Mouse (Mus musculus): Measurements from ENCODE around the gene Cby3.
A peak's percentile ranks its signal among the peaks of the same experiment; 100 is the strongest.
"Not testable (repeated sequence)": the region's sequence is repeated elsewhere in the genome, so short reads cannot be mapped to it uniquely, and the experiment has no call there.

Gene Cby3

DNA sequence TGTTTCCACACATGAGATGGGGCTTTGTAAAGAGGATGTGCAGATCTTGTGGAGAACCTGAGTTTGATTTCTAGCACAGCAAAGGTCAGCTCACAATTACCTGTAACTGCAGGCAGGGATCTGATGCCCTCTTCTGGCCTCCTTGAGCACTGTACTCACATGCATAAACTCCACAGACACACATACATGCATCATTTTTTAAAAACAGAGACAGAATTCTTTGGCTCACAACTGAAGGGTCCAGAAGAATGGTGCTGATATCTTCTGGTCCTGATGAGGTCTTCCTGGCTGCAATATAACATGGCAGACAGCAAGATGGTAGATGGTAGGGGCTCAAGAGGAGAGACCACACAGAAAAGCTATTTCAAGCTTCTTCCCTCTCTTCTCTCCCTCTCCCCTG, at the start of gene Cby3:
TSS of gene Cby3 (plus strand) at position 301 of the 400 bp plus-strand sequence.
- no peak for DNase-seq (ENCODE audit: low spot score in 2 of 2)

GRCm38 (mm10) chr11:50312803-50313202, 41.5 kb upstream of the Cby3 start:
- DNase-seq (ENCODE audit: low spot score in 2 of 2), result no peak

DNA sequence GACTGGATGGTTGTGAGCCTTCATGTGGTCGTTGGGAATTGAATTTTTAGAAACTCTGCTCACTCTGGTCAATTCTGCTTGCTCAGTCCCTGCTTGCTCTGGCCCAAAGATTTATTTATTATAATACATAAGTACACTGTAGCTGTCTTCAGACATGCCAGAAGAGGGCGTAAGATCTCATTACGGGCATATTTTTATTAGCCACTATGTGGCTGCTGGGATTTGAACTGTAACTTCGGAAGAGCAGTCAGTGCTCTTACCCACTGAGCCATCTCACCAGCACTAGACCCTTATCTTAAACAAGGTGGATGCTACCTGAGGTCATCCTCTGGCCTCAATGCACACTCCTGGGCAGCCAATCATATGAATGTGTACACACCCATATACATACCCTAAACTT, 34.9 kb upstream of the Cby3 start:
- not testable (repeated sequence) for DNase-seq (ENCODE audit: low spot score in 2 of 2)

DNA sequence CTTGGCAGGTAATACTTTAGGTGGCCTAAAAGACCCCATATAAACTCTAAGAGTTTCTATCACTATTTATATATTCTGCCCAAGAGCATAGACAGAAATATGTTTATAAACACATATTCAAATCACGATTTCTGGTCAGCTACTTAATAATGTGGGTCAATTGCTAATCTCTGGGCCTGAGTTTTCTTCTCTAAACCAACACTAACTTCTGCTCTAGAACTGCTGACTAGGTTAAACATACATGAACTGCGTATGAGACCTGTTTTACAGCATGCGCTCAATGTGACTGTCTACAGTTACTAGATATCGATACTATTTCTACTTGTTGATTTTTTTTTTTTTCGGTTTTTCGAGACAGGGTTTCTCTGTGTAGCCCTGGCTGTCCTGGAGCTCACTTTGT, 33.0 kb upstream of the Cby3 start:
- no peak for DNase-seq (ENCODE audit: low spot score in 2 of 2)

DNA sequence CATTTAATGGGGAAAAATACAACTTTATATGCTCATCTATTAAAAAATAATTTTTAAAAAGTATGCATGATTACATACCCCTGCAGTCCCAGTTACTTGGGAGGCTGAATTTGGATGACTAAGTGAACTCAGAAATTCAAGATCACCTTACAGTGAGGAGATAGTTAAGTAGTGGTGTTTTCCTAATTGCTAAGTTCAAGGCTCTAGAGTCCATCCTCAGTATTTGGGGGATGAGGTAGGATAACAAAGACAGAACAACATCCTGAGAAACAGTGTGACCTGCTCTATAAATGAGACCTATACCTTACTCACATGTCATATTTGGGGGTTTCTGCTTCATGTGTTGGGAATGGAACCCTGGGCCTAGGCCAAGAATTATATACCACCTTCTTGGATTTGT, 31.9 kb upstream of the Cby3 start:
- no peak for DNase-seq (ENCODE audit: low spot score in 2 of 2)

DNA sequence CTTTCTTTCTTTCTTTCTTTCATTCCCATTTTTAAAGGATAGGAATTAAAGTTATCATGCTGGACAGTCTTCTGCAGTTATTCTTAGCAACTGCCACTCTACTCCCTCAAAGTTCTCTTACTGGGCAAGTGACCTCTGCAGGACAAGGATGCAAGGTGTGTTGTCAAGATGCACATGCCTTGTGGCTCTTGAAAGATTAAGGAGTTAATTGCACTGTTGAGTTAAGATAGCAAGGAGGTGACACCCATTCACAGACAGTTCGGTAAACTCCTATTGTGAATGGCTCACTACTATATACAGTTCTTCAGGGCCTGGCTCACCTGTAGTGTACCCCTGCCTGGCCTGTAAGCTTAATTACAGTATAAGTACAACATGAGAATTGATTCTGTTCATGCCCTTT, 30.4 kb upstream of the Cby3 start:
- peak in 1 of 2 experiments; percentile 24 for DNase-seq (ENCODE audit: low spot score in 2 of 2)

DNA sequence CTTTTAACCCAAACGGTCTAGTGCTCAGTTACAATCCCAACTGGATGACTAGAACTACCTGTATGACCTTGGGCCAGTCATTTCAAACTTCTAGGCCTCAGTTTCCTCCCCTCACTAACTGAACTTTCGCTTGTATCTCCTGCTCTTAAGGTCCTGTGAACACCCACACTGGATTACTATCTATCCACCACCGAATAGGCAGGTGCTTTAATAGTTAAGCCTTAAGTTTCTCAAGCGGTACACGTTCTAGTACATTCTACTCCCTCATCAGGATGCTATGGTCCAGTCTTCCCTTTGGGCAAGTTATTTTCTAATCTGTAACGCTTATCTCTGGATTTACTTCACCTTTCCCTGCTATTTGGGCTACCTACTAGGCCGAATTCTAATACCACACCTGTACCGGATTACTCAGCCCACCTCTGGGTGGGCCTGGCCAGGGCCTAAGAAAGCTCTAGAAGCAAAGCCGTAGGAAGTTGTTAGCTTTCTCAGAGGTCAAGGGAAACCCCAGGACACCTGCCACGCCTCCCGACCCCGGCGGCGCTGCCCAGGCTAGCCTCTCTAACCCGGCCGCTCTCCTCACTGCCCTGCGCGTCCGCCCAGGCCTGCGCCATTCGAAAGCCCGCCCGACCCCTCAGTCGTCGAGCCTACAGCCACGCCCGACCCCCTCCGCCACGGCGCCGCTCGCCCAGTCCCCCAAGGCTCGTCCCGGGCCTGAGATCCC, 29.4 kb upstream of the Cby3 start:
- no peak for DNase-seq (ENCODE audit: low spot score in 2 of 2)

- DNase-seq (ENCODE audit: low spot score in 2 of 2), result peak; percentile 98 to 99
Observed at GRCm38 (mm10) chr11:50325496-50326301, 28.6 kb upstream of the Cby3 start, which contains the start of gene Canx. TSS of gene Canx (minus strand) at chr11:50325673.

DNA sequence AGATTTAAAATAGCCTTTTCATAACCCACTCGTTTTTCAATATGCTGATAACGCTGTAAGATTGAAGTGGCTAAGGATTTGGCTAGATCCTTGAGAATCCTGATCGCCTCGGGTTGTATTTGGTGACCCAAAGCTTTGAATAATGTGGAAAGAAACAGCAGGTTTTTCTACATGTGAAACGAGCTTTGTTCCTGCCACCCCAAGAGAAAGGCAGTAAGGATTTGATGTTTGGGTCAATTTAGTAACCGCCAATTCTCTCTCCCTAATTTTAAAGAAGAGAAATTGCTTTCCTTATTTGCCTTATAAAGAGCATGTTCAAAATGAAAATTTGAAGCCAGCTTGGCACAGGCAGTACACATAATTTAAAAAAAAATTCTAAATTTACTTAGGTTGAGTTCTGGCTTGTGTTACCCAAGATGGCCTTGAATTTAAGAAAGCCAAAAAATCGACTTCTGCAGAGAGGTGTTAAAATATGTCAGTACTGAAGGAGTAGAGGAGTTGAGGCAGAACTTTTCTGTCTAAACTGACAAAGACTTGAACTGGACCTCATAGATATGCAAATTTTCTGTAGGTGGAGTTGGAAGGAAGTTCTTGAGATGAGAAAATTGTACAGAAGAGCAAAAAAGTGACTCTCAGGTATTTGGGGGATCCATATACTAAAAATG, 27.8 kb upstream of the Cby3 start:
- DNase-seq (ENCODE audit: low spot score in 2 of 2), result no peak

GRCm38 (mm10) chr11:50328075-50328625, 26.1 kb upstream of the Cby3 start:
- DNase-seq (ENCODE audit: low spot score in 2 of 2), result no peak

DNA sequence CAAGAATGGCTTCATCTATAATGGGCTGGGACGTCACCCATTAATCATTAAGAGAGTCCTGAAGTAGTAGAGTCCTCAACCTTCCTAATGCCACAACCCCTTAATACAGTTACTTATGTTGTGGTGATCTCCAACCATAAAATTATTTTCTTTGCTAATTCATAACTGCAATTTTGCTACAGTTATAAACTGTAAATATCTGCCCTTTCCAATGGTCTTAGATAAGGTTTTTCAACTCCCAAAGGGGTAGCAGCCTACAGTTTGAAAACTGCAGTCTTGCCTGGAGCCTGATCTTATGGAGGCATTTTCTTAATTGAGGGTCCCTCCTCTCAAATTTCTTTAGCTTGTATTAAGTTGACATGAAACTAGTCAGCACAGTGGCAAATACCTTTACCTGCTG, 24.9 kb upstream of the Cby3 start:
- no peak for DNase-seq (ENCODE audit: low spot score in 2 of 2)

DNA sequence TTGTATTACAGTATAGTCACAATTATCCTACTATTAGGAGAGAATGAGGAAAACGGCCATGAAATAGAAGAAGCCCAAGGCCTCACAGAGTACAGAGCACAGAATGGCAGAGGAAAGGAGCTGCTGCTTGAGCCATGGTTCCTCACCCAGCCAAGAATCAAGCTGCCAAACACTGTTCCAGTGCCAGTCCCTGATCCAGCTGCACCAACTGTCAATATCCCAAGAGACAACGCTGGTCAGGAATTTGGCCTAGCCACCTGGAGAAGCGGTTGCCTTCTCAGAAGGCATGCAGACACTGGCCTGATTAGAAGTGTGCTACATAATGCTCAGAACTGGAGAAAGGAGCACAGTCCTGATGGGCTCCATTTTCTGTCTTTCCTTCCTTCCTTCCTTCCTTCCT, 21.1 kb upstream of the Cby3 start:
- no peak for DNase-seq (ENCODE audit: low spot score in 2 of 2)

DNA sequence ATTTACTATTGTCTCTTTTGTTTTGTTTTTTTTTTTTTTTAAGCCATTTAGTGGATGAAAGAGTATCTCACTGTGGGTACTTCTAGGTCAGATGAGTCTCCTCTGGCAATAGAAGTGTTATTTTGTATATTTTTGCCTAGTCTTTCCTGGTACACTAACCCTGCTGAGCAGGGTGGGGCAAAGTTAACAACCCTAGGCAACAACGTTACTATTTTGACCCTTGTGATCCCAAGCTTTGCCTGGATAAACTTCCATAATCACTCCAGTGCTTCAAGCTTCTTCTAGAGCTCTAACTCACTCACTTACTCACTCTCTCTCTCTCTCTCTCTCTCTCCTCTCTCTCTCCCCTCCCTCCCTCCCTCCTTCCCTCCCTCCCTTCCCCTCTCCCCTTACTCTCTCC, 18.1 kb upstream of the Cby3 start:
- no peak for DNase-seq (ENCODE audit: low spot score in 2 of 2)

DNA sequence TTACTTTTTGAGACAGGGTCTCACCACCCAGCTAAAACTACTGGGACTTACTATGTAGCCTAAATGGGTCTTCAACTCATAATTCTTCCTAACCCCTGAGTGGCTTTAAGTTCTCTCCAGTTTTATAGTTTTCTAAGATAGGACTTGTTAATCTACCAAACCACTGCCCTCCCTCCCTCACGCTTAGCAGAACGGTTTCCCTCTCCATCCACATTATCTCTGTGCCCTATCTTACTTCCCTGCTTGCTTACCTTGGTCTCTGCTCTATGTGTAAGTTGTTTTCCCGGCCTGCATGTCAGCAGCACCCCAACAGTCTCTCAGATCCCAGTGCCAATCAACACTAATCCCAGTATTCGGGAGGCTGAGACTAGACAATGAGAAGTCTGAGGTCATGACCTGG, 17.4 kb upstream of the Cby3 start:
- no peak for DNase-seq (ENCODE audit: low spot score in 2 of 2)

- DNase-seq (ENCODE audit: low spot score in 2 of 2), result no peak
Observed at GRCm38 (mm10) chr11:50345486-50345885, 8.8 kb upstream of the Cby3 start.

- no peak for DNase-seq (ENCODE audit: low spot score in 2 of 2)
Observed at GRCm38 (mm10) chr11:50346256-50347032, 7.8 kb upstream of the Cby3 start.

DNA sequence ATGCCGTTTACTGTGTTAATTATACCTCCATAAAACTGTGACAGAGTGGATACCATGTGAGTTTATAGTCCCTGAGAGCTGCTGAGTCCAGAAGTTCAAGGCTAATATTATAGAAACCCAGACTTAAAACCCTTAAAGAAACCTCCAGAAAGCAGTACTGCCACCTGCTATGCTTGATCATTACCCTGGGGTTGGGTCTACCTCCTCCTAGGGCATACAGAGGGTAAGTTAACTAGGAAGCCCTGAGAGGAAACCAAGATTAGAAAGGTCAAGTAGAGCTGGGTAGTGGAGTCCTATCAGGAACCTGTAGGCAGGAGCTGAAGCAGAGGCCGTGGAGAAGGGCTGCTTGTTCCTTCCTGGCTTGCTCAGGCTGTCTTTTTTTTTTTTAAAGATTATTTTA, 2.1 kb upstream of the Cby3 start:
- no peak for DNase-seq (ENCODE audit: low spot score in 2 of 2)

- no peak for DNase-seq (ENCODE audit: low spot score in 2 of 2)
Observed at GRCm38 (mm10) chr11:50354851-50355250, 589 bp downstream of the Cby3 start.

- DNase-seq (ENCODE audit: low spot score in 2 of 2), result no peak
Observed at GRCm38 (mm10) chr11:50355395-50355794, 1.1 kb downstream of the Cby3 start.

DNA sequence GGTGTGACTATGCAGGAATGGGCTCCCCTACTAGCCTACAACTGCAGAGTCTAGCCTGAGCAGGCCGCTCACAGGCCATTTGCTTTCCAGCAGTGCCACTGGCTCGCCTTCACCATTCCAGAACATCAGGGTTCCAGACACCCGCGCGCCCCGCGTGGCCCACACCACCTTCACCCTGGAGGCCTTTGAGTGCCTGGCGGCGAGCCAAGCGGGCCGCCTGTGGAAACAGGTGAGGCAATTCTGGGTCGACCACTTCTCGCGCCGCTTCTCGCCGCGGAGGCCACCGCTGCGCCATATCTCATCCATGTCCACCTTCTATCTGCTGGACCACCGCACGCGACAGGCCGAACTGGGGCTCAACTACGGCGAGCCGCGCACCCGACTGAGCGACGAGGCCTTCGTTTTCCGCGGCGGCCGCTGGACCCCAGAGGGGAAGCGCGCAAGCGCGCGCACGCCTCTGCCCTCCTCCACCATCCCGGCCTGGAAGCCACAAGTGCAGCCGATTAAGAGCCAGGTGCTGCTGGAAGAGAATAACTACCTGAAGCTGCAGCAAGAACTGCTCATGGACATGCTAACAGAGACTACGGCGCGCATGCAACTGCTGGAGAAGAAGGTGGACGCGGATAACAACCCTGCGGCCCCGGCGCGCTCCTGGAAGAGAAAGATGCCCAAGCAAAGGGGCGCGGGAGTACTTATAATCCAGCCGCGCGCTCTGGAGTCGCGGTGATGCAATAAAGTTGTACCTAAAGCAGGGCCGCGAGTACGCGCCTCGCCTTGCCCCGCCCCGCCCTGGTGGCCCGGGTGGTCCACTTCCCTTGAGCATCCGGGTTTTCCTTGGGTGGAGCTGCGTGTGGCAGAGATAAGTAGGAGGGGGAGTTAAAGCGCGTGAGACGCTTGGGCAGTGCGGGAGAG, 4.9 kb downstream of the Cby3 start:
- DNase-seq (ENCODE audit: low spot score in 2 of 2), result peak in 1 of 2 experiments; percentile 3

All from spleen, postnatal 36 days (tissue).